In the genomic region with DNA sequence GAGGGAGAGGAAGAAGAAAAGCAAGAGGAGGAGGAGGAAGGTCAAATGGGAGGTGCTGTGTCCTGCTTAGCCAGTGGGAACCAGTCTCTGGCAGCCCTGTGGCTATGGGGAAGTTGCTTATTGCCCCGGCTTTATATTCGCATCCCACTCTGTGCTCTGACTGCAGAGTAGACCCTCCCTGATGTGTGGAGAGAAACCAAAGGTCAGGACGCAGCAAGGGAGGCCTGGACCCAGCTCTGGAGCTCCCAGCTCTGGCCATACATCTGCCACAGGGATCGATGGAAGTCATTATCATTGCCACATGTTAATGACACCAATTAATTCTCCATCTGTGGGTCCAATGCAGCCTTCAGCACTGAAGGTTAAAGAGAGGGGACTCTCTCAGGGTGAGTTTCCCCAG, we compare ENCODE assay signal across 23 mouse cellular contexts.
A peak's percentile ranks its signal among the peaks of the same experiment; 100 is the strongest.
DNase-seq lines count a peak whose midpoint lies in the region; ATAC-seq lines count a peak whose summit lies in the region.
"Had no signal": no experiment of that assay in that cellular context is flagged by ENCODE, and none has a peak within 500 bp of the region (broad histone marks: within the 10 kb centered on the region; RNA-seq: fewer than 3 reads in every experiment).

No protein-coding gene starts in this region.

- H3K9me3 ChIP-seq in hindbrain, embryonic 10.5 days = no peaks in the 10 kb centered on the region
- H3K9me3 ChIP-seq in hindbrain, embryonic 14.5 days (ENCODE audit: control insufficient read depth, low read length) = no peaks in the 10 kb centered on the region
- no peaks in the 10 kb centered on the region for H3K9me3 ChIP-seq in midbrain, embryonic 11.5 days (ENCODE audit: control insufficient read depth, low read length)
- H3K9me3 ChIP-seq in midbrain, embryonic 16.5 days (replicated peaks; ENCODE audit: control insufficient read depth, low read length, poor library complexity, severe bottlenecking) = no peaks in the 10 kb centered on the region
- H3K9me3 ChIP-seq in hindbrain, embryonic 15.5 days = no peaks in the 10 kb centered on the region
- H3K9me3 ChIP-seq: forebrain, embryonic 10.5 days; heart, embryonic 12.5 days; heart, embryonic 15.5 days had no signal

- no peak for ATAC-seq in hindbrain, embryonic 14.5 days (ENCODE audit: low FRiP score)
- peak; percentile 51 for ATAC-seq in midbrain, embryonic 11.5 days (ENCODE audit: low FRiP score)
- no peak for ATAC-seq in midbrain, embryonic 16.5 days
- ATAC-seq in hindbrain, embryonic 15.5 days (ENCODE audit: low FRiP score, low read depth) = peak; percentile 28; the same call in 1 of the 2 replicates
- ATAC-seq: activated CD4-positive, CD25-positive, alpha-beta regulatory T cell, adult 4 months; forebrain, embryonic 14.5 days; intestine, postnatal 0 days had no signal

- no peaks in the 10 kb centered on the region for H3K36me3 ChIP-seq in hindbrain, embryonic 10.5 days
- H3K36me3 ChIP-seq in hindbrain, embryonic 14.5 days (replicated peaks; ENCODE audit: control insufficient read depth, insufficient read depth) = no peaks in the 10 kb centered on the region
- H3K36me3 ChIP-seq in midbrain, embryonic 11.5 days (ENCODE audit: control insufficient read depth, insufficient read depth, low read length) = no peaks in the 10 kb centered on the region
- H3K36me3 ChIP-seq in midbrain, embryonic 16.5 days (ENCODE audit: control insufficient read depth, insufficient read depth, low read length) = no peaks in the 10 kb centered on the region
- no peaks in the 10 kb centered on the region for H3K36me3 ChIP-seq in hindbrain, embryonic 15.5 days
- H3K36me3 ChIP-seq: forebrain, embryonic 10.5 days; heart, embryonic 12.5 days; heart, embryonic 15.5 days had no signal

- DNase-seq in embryo, embryonic 10.5 days (ENCODE audit: low spot score) = peak; percentile 4
- no peak for DNase-seq in embryo, embryonic 10 days (ENCODE audit: low spot score)
- DNase-seq in hindbrain, embryonic 10.5 days (ENCODE audit: low spot score) = no peak
- no peak for DNase-seq in hindbrain, embryonic 14.5 days (ENCODE audit: low spot score)
- no peak for DNase-seq in midbrain, embryonic 11.5 days (ENCODE audit: low spot score, missing footprints)
- DNase-seq in urinary bladder, postnatal 36 days (ENCODE audit: low spot score in 2 of 2) = no peak
- DNase-seq: adrenal gland, adult 8-10 months; adrenal gland, postnatal 25 days; cerebellum, adult 11-12 months; cerebellum, adult 8-10 months; cerebellum, postnatal 36 days; gastrocnemius, postnatal 25 days; heart, adult 18-20 months; heart, postnatal 10 days; heart, postnatal 36 days had no signal

- no peaks in the 10 kb centered on the region; the same call in 1 of the 2 replicates for H3K27me3 ChIP-seq in hindbrain, embryonic 10.5 days (ENCODE audit: insufficient read depth, poor library complexity, severe bottlenecking)
- H3K27me3 ChIP-seq in hindbrain, embryonic 14.5 days (ENCODE audit: control insufficient read depth, insufficient read depth, low read length) = no peaks in the 10 kb centered on the region
- no peaks in the 10 kb centered on the region for H3K27me3 ChIP-seq in midbrain, embryonic 11.5 days (ENCODE audit: control insufficient read depth, insufficient read depth, low read length)
- no peaks in the 10 kb centered on the region for H3K27me3 ChIP-seq in midbrain, embryonic 16.5 days (ENCODE audit: control insufficient read depth, insufficient read depth, low read depth, low read length)
- H3K27me3 ChIP-seq in hindbrain, embryonic 15.5 days = no peaks in the 10 kb centered on the region; the same call in 1 of the 2 replicates

- no peak overlapping the region for H3K4me3 ChIP-seq in hindbrain, embryonic 10.5 days
- no peak overlapping the region for H3K4me3 ChIP-seq in hindbrain, embryonic 14.5 days (replicated peaks; ENCODE audit: low read length)
- no peak overlapping the region for H3K4me3 ChIP-seq in midbrain, embryonic 11.5 days (ENCODE audit: low read depth, low read length)
- no peak overlapping the region for H3K4me3 ChIP-seq in midbrain, embryonic 16.5 days (ENCODE audit: low read depth, low read length)
- no peak overlapping the region for H3K4me3 ChIP-seq in hindbrain, embryonic 15.5 days
- H3K4me3 ChIP-seq: forebrain, embryonic 10.5 days; heart, embryonic 12.5 days; heart, embryonic 15.5 days had no signal

- H3K27ac ChIP-seq in hindbrain, embryonic 10.5 days = peak overlapping the region; percentile 30; the same call in 1 of the 2 replicates
- H3K27ac ChIP-seq in hindbrain, embryonic 14.5 days = no peak overlapping the region
- H3K27ac ChIP-seq in midbrain, embryonic 11.5 days (ENCODE audit: low read depth, low read length) = no peak overlapping the region
- no peak overlapping the region for H3K27ac ChIP-seq in midbrain, embryonic 16.5 days (ENCODE audit: low read length)
- H3K27ac ChIP-seq in hindbrain, embryonic 15.5 days (replicated peaks) = no peak overlapping the region
- H3K27ac ChIP-seq: heart, embryonic 15.5 days had no signal

- H3K4me1 ChIP-seq in hindbrain, embryonic 10.5 days (replicated peaks) = peaks cover 8% of the 10 kb centered on the region; the same call in 1 of the 2 replicates
- peaks cover 8% of the 10 kb centered on the region; the same call in 1 of the 2 replicates for H3K4me1 ChIP-seq in hindbrain, embryonic 14.5 days (replicated peaks; ENCODE audit: control insufficient read depth, insufficient read depth, low read length)
- no peaks in the 10 kb centered on the region for H3K4me1 ChIP-seq in midbrain, embryonic 11.5 days (ENCODE audit: control insufficient read depth, insufficient read depth, low read length)
- H3K4me1 ChIP-seq in midbrain, embryonic 16.5 days (ENCODE audit: control insufficient read depth, insufficient read depth, low read length) = peaks cover 5% of the 10 kb centered on the region
- peaks cover 10% of the 10 kb centered on the region for H3K4me1 ChIP-seq in hindbrain, embryonic 15.5 days (replicated peaks)
- H3K4me1 ChIP-seq: heart, embryonic 12.5 days had no signal

- H3K4me2 ChIP-seq in hindbrain, embryonic 14.5 days (replicated peaks) = no peak overlapping the region
- no peak overlapping the region for H3K4me2 ChIP-seq in midbrain, embryonic 11.5 days
- no peak overlapping the region for H3K4me2 ChIP-seq in midbrain, embryonic 16.5 days (ENCODE audit: low read length)
- no peak overlapping the region for H3K4me2 ChIP-seq in hindbrain, embryonic 15.5 days
- H3K4me2 ChIP-seq: heart, embryonic 12.5 days; heart, embryonic 15.5 days had no signal

- H3K9ac ChIP-seq in hindbrain, embryonic 14.5 days = no peak overlapping the region
- H3K9ac ChIP-seq in midbrain, embryonic 11.5 days (ENCODE audit: low read length) = no peak overlapping the region
- no peak overlapping the region for H3K9ac ChIP-seq in midbrain, embryonic 16.5 days (ENCODE audit: low read depth, low read length)
- no peak overlapping the region for H3K9ac ChIP-seq in hindbrain, embryonic 15.5 days
- H3K9ac ChIP-seq: heart, embryonic 12.5 days; heart, embryonic 15.5 days had no signal

- 69% methylated on average over 4 of the region's 4 CpGs for WGBS in hindbrain, embryonic 10.5 days
- WGBS in hindbrain, embryonic 14.5 days = 47% methylated on average over 4 of the region's 4 CpGs
- WGBS in midbrain, embryonic 11.5 days = 77% methylated on average over 4 of the region's 4 CpGs
- 62% methylated on average over 4 of the region's 4 CpGs for WGBS in midbrain, embryonic 16.5 days
- 44% methylated on average over 4 of the region's 4 CpGs for WGBS in hindbrain, embryonic 15.5 days

Comparison
In these comparisons a context has a peak if more than half of its experiments do, and no peak if none do; other contexts are left out.
1. ATAC-seq: peak in midbrain, embryonic 11.5 days (single experiment) and hindbrain, embryonic 15.5 days (single experiment); none in hindbrain, embryonic 14.5 days (single experiment) and midbrain, embryonic 16.5 days (single experiment).